19 mouse cellular contexts compared by ENCODE assay signal in the genomic region with DNA sequence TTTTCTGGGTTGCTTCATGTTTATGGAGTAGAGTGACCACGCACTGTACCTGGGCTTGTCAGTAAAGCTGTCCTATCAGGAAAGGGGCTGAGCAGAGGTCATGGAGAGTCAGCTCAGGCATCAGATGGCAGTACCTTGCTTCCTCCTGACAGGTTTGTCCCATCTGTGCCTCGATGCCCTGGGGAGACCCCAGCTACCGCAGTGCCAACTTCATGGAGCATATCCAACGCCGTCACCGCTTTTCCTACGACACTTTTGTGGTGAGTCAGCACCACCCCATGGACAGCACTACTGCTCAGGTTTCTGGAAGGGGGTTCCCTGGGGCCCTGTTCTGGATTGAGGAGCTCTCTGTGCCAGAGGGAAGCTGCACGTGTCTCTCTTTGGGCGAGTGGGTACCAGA. TPM values are rescaled to one million over a fixed set of nuclear protein-coding genes. Genes with fewer than 3 reads are reported as not detected.
DNase-seq lines count a peak whose midpoint lies in the region; ATAC-seq and TF ChIP-seq lines count a peak whose summit lies in the region.
"Had no signal": no experiment of that assay in that cellular context is flagged by ENCODE, and none has a peak within 500 bp of the region (broad histone marks: within the 10 kb centered on the region; RNA-seq: fewer than 3 reads in every experiment).

No protein-coding gene starts in this region.

- peaks cover 20% of the 10 kb centered on the region for H3K4me1 ChIP-seq in cerebellum, adult 2 months (ENCODE audit: control insufficient read depth, insufficient read depth, low read length)
- H3K4me1 ChIP-seq in heart, embryonic 10.5 days = peaks cover 12% of the 10 kb centered on the region
- no peaks in the 10 kb centered on the region; the same call in 1 of the 2 replicates for H3K4me1 ChIP-seq in small intestine, adult 2 months (ENCODE audit: control insufficient read depth, insufficient read depth, insufficient read length, low read length)
- H3K4me1 ChIP-seq: embryonic facial prominence, embryonic 13.5 days; embryonic facial prominence, embryonic 15.5 days; forebrain, embryonic 10.5 days; forebrain, embryonic 12.5 days had no signal

- peaks cover 98% of the 10 kb centered on the region for H3K36me3 ChIP-seq in heart, embryonic 10.5 days
- H3K36me3 ChIP-seq in small intestine, adult 2 months (ENCODE audit: control insufficient read depth, insufficient read depth, low read length) = peaks cover 86% of the 10 kb centered on the region

- WGBS in cerebellum, adult 2 months = 22% methylated on average over 9 of the region's 9 CpGs
- WGBS in heart, embryonic 10.5 days = 93% methylated on average over 9 of the region's 9 CpGs
- 91% methylated on average over 9 of the region's 9 CpGs for WGBS in small intestine, adult 2 months

- H3K27ac ChIP-seq in cerebellum, adult 2 months (ENCODE audit: insufficient read depth, low read length) = no peak overlapping the region
- no peak overlapping the region for H3K27ac ChIP-seq in heart, embryonic 10.5 days
- H3K27ac ChIP-seq in small intestine, adult 2 months (ENCODE audit: insufficient read depth, low read depth, low read length) = no peak overlapping the region
- H3K27ac ChIP-seq: embryonic facial prominence, embryonic 13.5 days; embryonic facial prominence, embryonic 15.5 days; forebrain, embryonic 10.5 days; forebrain, embryonic 12.5 days had no signal

- no peak for TF ChIP-seq POLR2A in cerebellum, adult 2 months (IDR thresholded peaks at IDR 0.05; ENCODE audit: borderline replicate concordance, insufficient read depth, low read length)
- TF ChIP-seq POLR2A in small intestine, adult 2 months (IDR thresholded peaks at IDR 0.05; ENCODE audit: low read depth, low read length) = 0 out of 2 replicates have a peak, but pooled peaks have one; percentile 11

- no peaks in the 10 kb centered on the region for H3K27me3 ChIP-seq in cerebellum, adult 2 months (ENCODE audit: control insufficient read depth, insufficient read depth, low read length)
- no peaks in the 10 kb centered on the region for H3K27me3 ChIP-seq in heart, embryonic 10.5 days (ENCODE audit: insufficient read depth, poor library complexity, severe bottlenecking)
- H3K27me3 ChIP-seq in small intestine, adult 2 months (ENCODE audit: control insufficient read depth, insufficient read depth, low read length) = no peaks in the 10 kb centered on the region
- H3K27me3 ChIP-seq: embryonic facial prominence, embryonic 13.5 days; embryonic facial prominence, embryonic 15.5 days; forebrain, embryonic 12.5 days had no signal

- no peak overlapping the region for H3K4me3 ChIP-seq in cerebellum, adult 2 months (replicated peaks; ENCODE audit: insufficient read depth, low read depth, low read length)
- no peak overlapping the region for H3K4me3 ChIP-seq in heart, embryonic 10.5 days
- H3K4me3 ChIP-seq in small intestine, adult 2 months (ENCODE audit: low read depth, low read length) = no peak overlapping the region
- H3K4me3 ChIP-seq: embryonic facial prominence, embryonic 13.5 days; embryonic facial prominence, embryonic 15.5 days; erythroblast, embryonic 14.5 days; forebrain, embryonic 10.5 days; forebrain, embryonic 12.5 days had no signal

- peak in 1 of 2 experiments; percentile 49 for DNase-seq in cerebellum, adult 2 months
- DNase-seq in cerebellum, postnatal 25 days = peak; percentile 28 to 39
- DNase-seq in cerebellum, adult 9-10 months = no peak
- peak; percentile 89 for DNase-seq in heart, adult 11 months
- no peak for DNase-seq in heart, embryonic 10.5 days (ENCODE audit: low spot score)
- DNase-seq: adrenal gland, adult 8-10 months; adrenal gland, postnatal 25 days; cerebellum, postnatal 36 days; embryo, embryonic 11 days had no signal

- no peaks in the 10 kb centered on the region for H3K9me3 ChIP-seq in heart, embryonic 10.5 days
- H3K9me3 ChIP-seq: embryonic facial prominence, embryonic 13.5 days; embryonic facial prominence, embryonic 15.5 days; forebrain, embryonic 10.5 days; forebrain, embryonic 12.5 days had no signal

- TF ChIP-seq CTCF in cerebellum, adult 2 months (IDR thresholded peaks at IDR 0.05; ENCODE audit: borderline replicate concordance, insufficient read depth, low read depth, low read length) = peak; percentile 13; the same call in 1 of the 2 replicates
- TF ChIP-seq CTCF in small intestine, adult 2 months (IDR thresholded peaks at IDR 0.05; ENCODE audit: extremely low read depth, insufficient read length, insufficient replicate concordance, low read depth, low read length) = no peak

- no peak for ATAC-seq in cerebellum, adult (ENCODE audit: insufficient number of reproducible peaks, low FRiP score, low TSS enrichment)
- ATAC-seq in inflammation-experienced regulatory T-cells, adult 6 months = no peak
- ATAC-seq: forebrain, embryonic 14.5 days; forebrain, embryonic 16.5 days had no signal

RNA-seq across cellular contexts. Expression of a gene that starts 19.7 kb away (rescaled TPM):
- polyA plus RNA-seq in cerebellum, adult 2 months (2012; rRNA removed) = 80.2 and 88.0 TPM in 2 replicates
- polyA plus RNA-seq in heart, embryonic 10.5 days (2016; fragmentation: Nextera tagmentation; extraction: Ambion mirVana) = 16.5 and 17.4 TPM in 2 replicates
- 25.4 and 54.9 TPM in 2 replicates for polyA plus RNA-seq in small intestine, adult 2 months (2012; rRNA removed)
- 10 to 100 TPM in 2 of 3 experiments, 1 to 10 TPM in 1; 9.6 to 16.5 (median 12.2) TPM for polyA plus RNA-seq in inflammation-experienced regulatory T-cells, adult 6 months (2017; shearing (Covaris generic))

RNA-seq across cellular contexts. Expression of a gene that starts 19.9 kb away (rescaled TPM):
- 101 and 106 TPM in 2 replicates for polyA plus RNA-seq in cerebellum, adult 2 months (2012; rRNA removed)
- polyA plus RNA-seq in heart, embryonic 10.5 days (2016; fragmentation: Nextera tagmentation; extraction: Ambion mirVana) = 71.2 and 90.0 TPM in 2 replicates
- polyA plus RNA-seq in small intestine, adult 2 months (2012; rRNA removed) = 50.5 and 116 TPM in 2 replicates
- polyA plus RNA-seq in inflammation-experienced regulatory T-cells, adult 6 months (2017; shearing (Covaris generic)) = 100 to 1,000 TPM; 145 to 194 (median 193) TPM

RNA-seq across cellular contexts. Expression of a gene that starts 25.6 kb away (rescaled TPM):
- polyA plus RNA-seq in cerebellum, adult 2 months (2012; rRNA removed) = 1.1 and 1.9 TPM in 2 replicates
- 21.8 and 42.2 TPM in 2 replicates for polyA plus RNA-seq in heart, embryonic 10.5 days (2016; fragmentation: Nextera tagmentation; extraction: Ambion mirVana)
- 12.1 and 13.2 TPM in 2 replicates for polyA plus RNA-seq in small intestine, adult 2 months (2012; rRNA removed)
- polyA plus RNA-seq in inflammation-experienced regulatory T-cells, adult 6 months (2017; shearing (Covaris generic)) = not detected
- polyA plus RNA-seq: erythroblast, embryonic 14.5 days had no signal

Comparison
In these comparisons a context has a peak if more than half of its experiments do, and no peak if none do; other contexts are left out.
1. DNase-seq: peak in cerebellum, postnatal 25 days (2 of 2) and heart, adult 11 months (single experiment); none in cerebellum, adult 9-10 months (single experiment) and heart, embryonic 10.5 days (single experiment).